Mouse (Mus musculus) left cerebral cortex, adult 2 months (tissue): ENCODE data around the gene Rrbp1. TPM values are rescaled to one million over a fixed set of nuclear protein-coding genes. Genes with fewer than 3 reads are reported as not detected.
A peak's percentile ranks its signal among the peaks of the same experiment; 100 is the strongest.

ENCODE experiments used
- DNase-seq, 2 experiments: peaks; one replicate each; pipeline ENCODE4 v3.0.0; 2021 to 2022; ENCODE audit warnings: low spot score in 2 of 2, mixed read lengths in 1 of 2; ENCODE audit errors: extremely low spot score in 1 of 2
- H3K27ac ChIP-seq: fragments of 200-600 bp; 2 replicates; pipeline ENCODE4 v1.8.1; 2022
- H3K4me3 ChIP-seq: fragments of 200-600 bp; 2 replicates; pipeline ENCODE4 v1.8.1; 2022
- CTCF ChIP-seq: fragments of 200-600 bp; IDR thresholded peaks from 2 replicates; pipeline ENCODE4 v1.8.1; 2022; ENCODE audit warnings: antibody characterized with exemption, mild to moderate bottlenecking, moderate library complexity
- intact Hi-C: fragments of 180-260 bp; cut with DNase I; formaldehyde crosslinking; loops from one replicate; pipeline ENCODE4 v1.15.1; 2025
- total RNA-seq, 2 experiments: library from RNA; stranded (reverse); gene quantifications; 2 replicates each; pipeline ENCODE4 v1.2.3; 2021

Rrbp1 gene
- total RNA-seq, 2 experiments from 2014 or later, result 61.2 to 65.6 TPM

DNA sequence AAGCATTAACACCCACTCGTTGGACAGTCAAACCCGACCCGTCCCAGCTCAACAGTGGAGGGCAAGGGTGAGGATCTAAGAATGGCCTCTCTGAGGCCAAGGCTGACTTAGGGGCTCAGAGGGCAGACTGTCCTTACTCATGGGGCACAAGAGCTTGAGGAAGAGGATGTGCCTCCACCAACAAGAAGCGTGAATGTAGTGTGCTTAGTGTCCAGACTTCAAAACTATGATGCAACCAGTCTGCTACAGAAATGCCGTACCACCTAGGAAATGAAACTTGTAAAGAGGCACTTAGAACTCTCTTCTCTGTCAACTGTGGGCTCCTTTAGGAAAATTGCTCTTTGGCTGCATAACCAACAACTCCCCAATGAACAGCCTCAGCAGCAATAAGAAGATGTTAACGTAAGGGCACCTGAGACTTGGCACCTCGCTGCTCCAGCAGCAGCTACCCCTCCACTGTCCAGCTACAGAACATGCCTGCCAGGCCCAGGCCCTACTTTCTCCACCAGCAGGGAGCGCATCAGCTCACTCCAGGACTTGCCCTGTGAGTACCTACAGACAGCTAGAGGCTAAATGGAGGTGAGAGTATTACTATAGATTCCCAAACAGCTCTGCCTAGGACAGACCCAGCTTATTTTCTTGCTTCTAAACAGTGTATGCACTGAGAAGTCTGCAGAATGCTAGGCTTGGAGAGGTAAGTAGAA is 32.5 kb downstream of the Rrbp1 start:
- intact Hi-C loops, result no loop called here
- DNase-seq, result no peak

DNA sequence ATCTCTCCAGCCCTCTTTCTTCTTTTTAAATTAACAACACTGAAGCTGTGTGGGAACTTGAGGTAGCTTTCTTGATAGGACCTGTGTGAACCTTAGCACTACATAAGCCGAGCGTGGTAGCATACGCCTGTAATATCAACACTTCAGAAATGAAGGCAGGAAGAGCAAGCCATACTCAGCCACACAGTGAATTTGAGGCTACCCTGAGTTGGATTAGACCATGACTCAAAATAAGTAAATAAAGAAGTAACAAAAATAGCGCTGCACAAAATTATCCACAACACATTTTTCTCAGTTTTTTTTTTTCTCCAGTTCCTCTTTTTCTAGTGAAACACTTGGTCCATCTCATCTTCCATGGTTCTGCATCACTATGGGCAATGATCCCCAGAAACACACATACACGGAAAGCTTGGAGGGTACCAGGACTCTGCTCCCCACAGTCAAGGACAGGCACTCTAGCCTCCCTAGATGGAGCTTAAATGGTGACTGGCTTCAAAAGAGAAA is 35.9 kb downstream of the Rrbp1 start:
- TF ChIP-seq CTCF, result no peak
- intact Hi-C loops, result no loop called here
- Histone ChIP-seq H3K4me3 (no peak overlapping the region), H3K27ac (no peak overlapping the region)
- no peak for DNase-seq

More for the DNA sequence above, 32.5 kb downstream of the Rrbp1 start:
- Histone ChIP-seq H3K27ac (no peak overlapping the region), H3K4me3 (no peak overlapping the region)
- TF ChIP-seq CTCF, result peak; percentile 2; the same call in 1 of the 2 replicates

GRCm38 (mm10) chr2:143973161-143973560 is 37.9 kb downstream of the Rrbp1 start:
- DNase-seq, result no peak

DNA sequence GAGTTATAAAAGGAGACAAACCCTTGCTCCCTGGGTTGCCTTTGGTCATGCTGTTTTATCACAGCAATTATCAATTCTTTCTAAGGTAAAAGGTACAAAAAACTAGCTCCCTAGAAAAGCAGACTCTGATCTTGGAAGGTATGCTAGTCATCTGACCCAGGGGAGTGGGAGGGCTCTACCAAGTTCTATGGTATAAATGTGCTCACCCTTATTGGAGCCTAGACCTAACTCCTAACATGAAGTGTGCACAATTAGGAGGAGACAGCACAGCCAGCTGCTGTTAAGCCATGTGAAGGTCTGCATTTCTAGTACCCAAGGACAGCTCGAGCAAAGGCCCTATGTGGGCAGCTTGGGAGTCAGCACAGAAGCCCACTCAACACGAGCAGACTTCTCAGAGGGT is 39.2 kb downstream of the Rrbp1 start:
- DNase-seq, result no peak
- intact Hi-C loops, result no loop called here
- Histone ChIP-seq H3K4me3 (no peak overlapping the region), H3K27ac (no peak overlapping the region)
- TF ChIP-seq CTCF, result no peak

More at GRCm38 (mm10) chr2:143973161-143973560, 37.9 kb downstream of the Rrbp1 start:
- Histone ChIP-seq H3K27ac (no peak overlapping the region), H3K4me3 (no peak overlapping the region)
- no peak for TF ChIP-seq CTCF
- intact Hi-C loops, result no loop called here

DNA sequence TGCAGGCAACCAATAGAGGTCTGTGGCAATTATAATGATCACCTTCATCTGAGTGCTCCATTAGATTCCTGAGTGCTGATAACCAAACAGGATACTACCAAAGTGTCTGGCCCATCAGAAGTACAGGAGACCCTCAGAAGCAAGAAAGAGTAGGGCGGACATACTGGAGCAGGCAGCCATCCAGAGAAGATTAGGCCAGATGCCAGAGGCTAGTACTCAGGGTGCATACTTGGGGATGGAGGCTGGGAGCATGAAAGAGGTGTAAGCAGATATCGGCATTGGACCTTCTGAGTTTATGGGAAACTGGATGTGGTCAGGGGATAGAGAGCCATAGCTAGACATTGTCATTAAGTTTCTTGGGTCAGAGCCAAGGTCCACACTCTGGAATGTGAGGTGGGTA is 40.2 kb downstream of the Rrbp1 start:
- H3K4me3 ChIP-seq, result no peak overlapping the region
- intact Hi-C loops, result no loop called here
- no peak for DNase-seq
- H3K27ac ChIP-seq, result no peak overlapping the region
- TF ChIP-seq CTCF, result no peak

DNA sequence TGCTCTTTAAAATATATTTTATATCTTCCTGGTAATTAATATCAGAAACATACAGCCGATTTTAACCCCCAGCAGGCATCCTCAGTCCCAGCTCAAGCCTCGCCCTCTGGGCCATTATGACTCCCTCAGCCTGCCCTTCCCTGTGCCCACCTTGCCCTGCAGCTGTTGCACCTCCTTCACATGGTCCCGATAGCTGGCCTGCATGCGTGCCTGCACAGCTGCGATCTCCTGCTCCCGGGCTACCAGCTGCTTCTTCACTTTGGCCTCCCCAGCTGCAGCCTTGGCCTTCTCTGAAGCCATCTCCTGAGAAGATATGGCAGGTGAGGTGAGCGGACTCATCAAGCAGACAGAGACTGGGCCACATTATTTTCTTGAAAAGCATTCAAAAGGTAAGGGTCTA is 41.8 kb downstream of the Rrbp1 start:
- Histone ChIP-seq H3K27ac (no peak overlapping the region), H3K4me3 (no peak overlapping the region)
- no peak for TF ChIP-seq CTCF
- intact Hi-C loops, result no loop called here
- no peak for DNase-seq

GRCm38 (mm10) chr2:143963318-143963717 is 47.7 kb downstream of the Rrbp1 start:
- no peak overlapping the region for H3K4me3 ChIP-seq
- no peak overlapping the region for H3K27ac ChIP-seq
- intact Hi-C loops, result no loop called here
- no peak for DNase-seq
- TF ChIP-seq CTCF, result no peak; the same call in 1 of the 2 replicates

DNA sequence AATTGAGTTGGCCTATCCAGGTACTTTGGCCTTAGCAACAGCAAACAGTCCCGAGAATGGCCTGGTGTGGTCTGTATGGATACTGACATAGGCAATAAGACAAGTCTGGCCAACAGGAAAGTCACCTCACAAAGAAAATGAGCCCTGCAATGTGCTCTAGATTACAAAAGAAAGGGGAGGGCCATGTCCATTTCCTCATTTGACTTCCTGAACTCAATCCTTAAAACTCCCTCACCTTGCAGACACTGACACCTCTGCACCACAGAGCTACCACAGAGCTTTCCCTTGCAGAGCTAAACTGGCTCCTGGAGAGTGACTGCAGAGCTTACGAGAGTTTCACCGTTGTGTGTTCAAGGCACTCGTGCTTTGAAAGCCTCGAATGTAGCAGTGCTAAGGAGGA is 48.9 kb downstream of the Rrbp1 start:
- no peak overlapping the region for H3K27ac ChIP-seq
- no peak for TF ChIP-seq CTCF
- H3K4me3 ChIP-seq, result no peak overlapping the region
- intact Hi-C loops, result no loop called here
- DNase-seq, result no peak

- TF ChIP-seq CTCF, result no peak
- intact Hi-C loops, result no loop called here
- no peak overlapping the region for H3K27ac ChIP-seq
- DNase-seq, result no peak
- no peak overlapping the region for H3K4me3 ChIP-seq
These were observed 55.3 kb downstream of the Rrbp1 start for GRCm38 (mm10) chr2:143955746-143956145.

DNA sequence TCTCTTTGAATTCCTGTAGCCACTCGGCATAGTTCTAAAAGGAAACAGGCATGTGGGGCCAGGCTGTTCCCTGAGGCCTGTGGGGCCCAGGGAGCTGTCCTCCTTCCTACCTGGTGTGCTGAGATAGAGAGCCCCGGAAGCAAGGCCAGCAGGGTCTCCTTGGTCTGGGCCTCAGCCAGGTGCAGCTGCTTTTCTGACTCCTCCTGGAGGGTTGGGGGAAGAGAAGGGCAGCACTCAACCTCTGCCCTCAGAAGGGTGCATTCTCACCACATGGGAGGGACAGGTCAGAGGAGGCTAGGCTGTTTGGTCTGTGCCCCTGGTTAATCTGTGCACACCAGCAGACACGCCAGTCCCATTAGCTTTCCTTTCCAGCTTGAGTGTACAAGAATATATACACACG is 56.1 kb downstream of the Rrbp1 start:
- intact Hi-C loops, result no loop called here
- H3K4me3 ChIP-seq, result no peak overlapping the region
- no peak overlapping the region for H3K27ac ChIP-seq
- DNase-seq, result no peak
- TF ChIP-seq CTCF, result no peak

DNA sequence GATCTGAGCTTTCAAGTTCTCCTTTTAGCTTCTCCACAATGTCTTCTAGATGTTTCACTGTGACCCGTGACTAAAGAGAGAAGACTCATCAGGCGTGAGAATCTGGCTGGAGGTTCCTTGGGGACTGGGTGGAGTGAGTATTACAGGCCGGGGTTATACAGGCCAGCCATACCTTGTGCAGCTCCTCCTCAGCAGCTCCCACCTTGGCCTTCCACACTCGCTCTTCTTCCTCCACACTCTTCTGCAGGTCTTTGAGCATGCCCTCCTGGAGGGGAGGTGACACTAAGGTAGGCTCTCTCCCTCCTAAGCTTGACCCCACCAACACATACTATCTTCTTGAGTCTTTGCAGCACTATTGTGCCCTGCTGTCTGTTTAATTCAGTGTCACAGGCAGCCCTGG is 57.1 kb downstream of the Rrbp1 start:
- DNase-seq, result no peak
- no peak overlapping the region for H3K27ac ChIP-seq
- no peak for TF ChIP-seq CTCF
- intact Hi-C loops, result no loop called here
- H3K4me3 ChIP-seq, result no peak overlapping the region

DNA sequence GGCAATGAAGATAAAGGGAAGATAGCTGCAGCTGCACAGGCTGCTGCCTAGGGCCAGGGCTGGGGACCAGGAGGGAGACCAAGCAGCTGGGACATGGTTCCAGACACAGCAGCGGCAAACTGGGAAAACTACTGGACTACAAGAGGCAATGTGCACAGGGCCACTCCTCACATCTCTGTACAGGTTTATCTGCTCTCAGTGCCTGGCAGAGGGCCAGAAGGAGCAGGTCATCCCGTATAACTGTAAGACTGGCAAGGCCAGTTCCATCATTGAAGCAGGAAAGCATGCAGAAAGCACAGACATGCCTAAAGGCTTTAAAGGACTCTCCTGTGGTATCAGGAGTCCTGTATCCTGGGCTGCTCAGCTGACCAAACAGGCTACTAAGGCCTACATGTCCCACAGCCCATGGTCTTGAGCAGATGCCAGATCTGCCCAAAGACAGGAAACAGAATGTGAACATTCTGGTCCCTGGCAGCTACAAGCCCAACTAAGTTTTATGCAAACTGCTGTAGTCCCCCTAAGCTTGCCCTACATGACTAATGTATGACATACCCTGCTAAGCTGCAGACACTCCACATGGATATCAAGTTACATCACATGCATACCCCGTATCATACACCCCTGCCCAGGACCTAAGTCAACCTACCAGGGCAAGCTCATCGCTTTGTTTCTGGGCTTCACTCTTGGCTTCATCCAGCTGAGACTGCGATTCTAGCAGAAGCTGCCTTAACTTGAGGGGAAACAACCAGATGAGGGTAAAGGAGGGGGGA is 59.3 kb downstream of the Rrbp1 start:
- no peak overlapping the region for H3K27ac ChIP-seq
- no peak overlapping the region for H3K4me3 ChIP-seq
- intact Hi-C loops, result no loop called here
- TF ChIP-seq CTCF, result no peak
- DNase-seq, result no peak
